In genomic region chr11:5037146-5037854, GRCm38 (mm10) we compare ENCODE assay signal across 12 mouse cellular contexts. TPM values are rescaled to one million over a fixed set of nuclear protein-coding genes. Genes with fewer than 3 reads are reported as not detected.
DNase-seq lines count a peak whose midpoint lies in the region; ATAC-seq lines count a peak whose summit lies in the region.
"Had no signal": no experiment of that assay in that cellular context is flagged by ENCODE, and none has a peak within 500 bp of the region (broad histone marks: within the 10 kb centered on the region; RNA-seq: fewer than 3 reads in every experiment).

No protein-coding gene starts in this region.

- H3K9me3 ChIP-seq in kidney, embryonic 15.5 days (replicated peaks), result no peaks in the 10 kb centered on the region
- no peaks in the 10 kb centered on the region for H3K9me3 ChIP-seq in hindbrain, embryonic 16.5 days (ENCODE audit: control insufficient read depth, low read length)
- H3K9me3 ChIP-seq: hindbrain, embryonic 12.5 days; neural tube, embryonic 15.5 days had no signal

- no peak overlapping the region for H3K4me3 ChIP-seq in kidney, embryonic 15.5 days (replicated peaks)
- H3K4me3 ChIP-seq in hindbrain, embryonic 16.5 days (ENCODE audit: low read length), result no peak overlapping the region
- H3K4me3 ChIP-seq: hindbrain, embryonic 12.5 days; neural tube, embryonic 15.5 days had no signal

- H3K27ac ChIP-seq in kidney, embryonic 15.5 days, result no peak overlapping the region
- no peak overlapping the region for H3K27ac ChIP-seq in hindbrain, embryonic 16.5 days (ENCODE audit: low read depth, low read length)
- H3K27ac ChIP-seq: hindbrain, embryonic 12.5 days; neural tube, embryonic 15.5 days had no signal

- no peak overlapping the region for H3K4me2 ChIP-seq in kidney, embryonic 15.5 days
- no peak overlapping the region for H3K4me2 ChIP-seq in hindbrain, embryonic 16.5 days (ENCODE audit: low read length)
- H3K4me2 ChIP-seq: hindbrain, embryonic 12.5 days; neural tube, embryonic 15.5 days had no signal

- ATAC-seq in kidney, embryonic 15.5 days (replicated peaks; ENCODE audit: low FRiP score), result no peak
- no peak for ATAC-seq in megakaryocyte, adult 5-6 weeks (ENCODE audit: poor library complexity, severe bottlenecking)
- ATAC-seq in hindbrain, embryonic 16.5 days, result no peak
- ATAC-seq: midbrain, embryonic 16.5 days had no signal

- H3K36me3 ChIP-seq in kidney, embryonic 15.5 days, result peaks cover 99% of the 10 kb centered on the region
- H3K36me3 ChIP-seq in hindbrain, embryonic 16.5 days (ENCODE audit: control insufficient read depth, insufficient read depth, low read length), result peaks cover 33% of the 10 kb centered on the region

- H3K9ac ChIP-seq in kidney, embryonic 15.5 days, result no peak overlapping the region
- H3K9ac ChIP-seq in hindbrain, embryonic 16.5 days (ENCODE audit: low read depth, low read length), result no peak overlapping the region
- H3K9ac ChIP-seq: hindbrain, embryonic 12.5 days; neural tube, embryonic 15.5 days had no signal

- WGBS in kidney, embryonic 15.5 days, result 81% methylated on average over 8 of the region's 8 CpGs
- 82% methylated on average over 8 of the region's 8 CpGs for WGBS in hindbrain, embryonic 16.5 days

- 0 out of 2 replicates have a peak, but pooled peaks cover 3% of the 10 kb centered on the region for H3K4me1 ChIP-seq in kidney, embryonic 15.5 days
- no peaks in the 10 kb centered on the region for H3K4me1 ChIP-seq in hindbrain, embryonic 16.5 days (ENCODE audit: control insufficient read depth, insufficient read depth, low read depth, low read length)
- H3K4me1 ChIP-seq: hindbrain, embryonic 12.5 days; neural tube, embryonic 15.5 days had no signal

- DNase-seq in kidney, adult 11 months, result peak; percentile 35
- DNase-seq in adrenal gland, adult 18-20 months (ENCODE audit: low spot score in 2 of 2), result peak; percentile 52 to 53
- peak; percentile 72 for DNase-seq in cerebellum, adult 11 months
- peak; percentile 50 for DNase-seq in gastrocnemius, postnatal 25 days
- DNase-seq in spleen, postnatal 14 days (ENCODE audit: low spot score in 2 of 2), result no peak
- DNase-seq: thymus, postnatal 36 days had no signal

- no peaks in the 10 kb centered on the region for H3K27me3 ChIP-seq in kidney, embryonic 15.5 days
- H3K27me3 ChIP-seq in hindbrain, embryonic 16.5 days (replicated peaks; ENCODE audit: control insufficient read depth, insufficient read depth, low read length), result no peaks in the 10 kb centered on the region
- H3K27me3 ChIP-seq: hindbrain, embryonic 12.5 days; neural tube, embryonic 15.5 days had no signal

RNA-seq across cellular contexts. Expression of gene Rasl10a, which starts 20.6 kb away (rescaled TPM):
- polyA plus RNA-seq in kidney, embryonic 15.5 days (2015; fragmentation: Nextera tagmentation; extraction: Ambion mirVana), result 2.8 and 4.2 TPM in 2 replicates
- under 1 TPM in 1 of 2 experiments, not detected in 1; 0.46 TPM for total RNA-seq in adrenal gland, adult 18-20 months (2021)
- not detected for total RNA-seq in gastrocnemius, postnatal 25 days (2021)
- not detected in 2 replicates for total RNA-seq in megakaryocyte, adult 5-6 weeks (2015)
- not detected in 2 replicates for total RNA-seq in megakaryocyte, adult 5-6 weeks (2017)
- polyA plus RNA-seq in hindbrain, embryonic 16.5 days (2015; fragmentation: Nextera tagmentation; extraction: Ambion mirVana), result 2.0 TPM in 2 replicates

RNA-seq across cellular contexts. Expression of gene Gas2l1, which starts 27.8 kb away (rescaled TPM):
- polyA plus RNA-seq in kidney, embryonic 15.5 days (2015; fragmentation: Nextera tagmentation; extraction: Ambion mirVana), result 33.1 and 34.6 TPM in 2 replicates
- 10 to 100 TPM; 45.2 to 49.9 TPM for total RNA-seq in adrenal gland, adult 18-20 months (2021)
- total RNA-seq in gastrocnemius, postnatal 25 days (2021), result 1 to 10 TPM; 6.0 to 9.4 TPM
- 1.5 and 2.4 TPM in 2 replicates for total RNA-seq in megakaryocyte, adult 5-6 weeks (2015)
- total RNA-seq in megakaryocyte, adult 5-6 weeks (2017), result 0.89 and 1.1 TPM in 2 replicates
- 19.1 and 21.6 TPM in 2 replicates for polyA plus RNA-seq in hindbrain, embryonic 16.5 days (2015; fragmentation: Nextera tagmentation; extraction: Ambion mirVana)

RNA-seq across cellular contexts. Expression of gene Ap1b1, which starts 50.7 kb away (rescaled TPM):
- 59.8 and 65.3 TPM in 2 replicates for polyA plus RNA-seq in kidney, embryonic 15.5 days (2015; fragmentation: Nextera tagmentation; extraction: Ambion mirVana)
- total RNA-seq in adrenal gland, adult 18-20 months (2021), result 10 to 100 TPM; 54.3 to 73.9 TPM
- total RNA-seq in gastrocnemius, postnatal 25 days (2021), result 10 to 100 TPM; 31.0 to 36.4 TPM
- 38.8 and 39.4 TPM in 2 replicates for total RNA-seq in megakaryocyte, adult 5-6 weeks (2015)
- 37.0 and 38.3 TPM in 2 replicates for total RNA-seq in megakaryocyte, adult 5-6 weeks (2017)
- polyA plus RNA-seq in hindbrain, embryonic 16.5 days (2015; fragmentation: Nextera tagmentation; extraction: Ambion mirVana), result 102 and 116 TPM in 2 replicates

Comparison
In these comparisons a context has a peak if more than half of its experiments do, and no peak if none do; other contexts are left out.
1. DNase-seq: peak in kidney, adult 11 months (single experiment), adrenal gland, adult 18-20 months (2 of 2), cerebellum, adult 11 months (single experiment) and gastrocnemius, postnatal 25 days (single experiment); none in spleen, postnatal 14 days (0 of 2).
2. RNA of gene Gas2l1, which starts 27.8 kb away (total RNA-seq): 45.2 to 49.9 TPM in adrenal gland, adult 18-20 months; 6.0 to 9.4 TPM in gastrocnemius, postnatal 25 days and 0.89 to 2.4 TPM in megakaryocyte, adult 5-6 weeks; every median in the first group is over 4 times any median in the second.